Mouse (Mus musculus) stomach, embryonic 14.5 days (tissue): ENCODE data around the gene Fbxo45. TPM values are rescaled to one million over a fixed set of nuclear protein-coding genes. Genes with fewer than 3 reads are reported as not detected.
A peak's percentile ranks its signal among the peaks of the same experiment; 100 is the strongest.

Experiments
- ATAC-seq: fragments of 200-750 bp; cut with Nextera tagmentation; 2 replicates; pipeline ENCODE4 v1.8.0; 2017; ENCODE audit warnings: low read depth, moderate TSS enrichment; ENCODE audit not compliant: insufficient number of reproducible peaks, insufficient read depth, low FRiP score
- H3K27ac ChIP-seq: fragments of 300-500 bp; sonication (generic); 2 replicates; pipeline ENCODE4 v1.5.1; 2014; ENCODE audit warnings: mild to moderate bottlenecking, low read length, moderate library complexity, mixed read lengths
- H3K27me3 ChIP-seq: fragments of 300-500 bp; sonication (generic); 2 replicates; pipeline ENCODE4 v1.6.1; 2014; ENCODE audit warnings: low read length, control low read depth, mixed read lengths; ENCODE audit not compliant: control insufficient read depth, insufficient read depth
- H3K36me3 ChIP-seq: fragments of 300-500 bp; sonication (generic); 2 replicates; pipeline ENCODE4 v1.6.1; 2014; ENCODE audit warnings: mild to moderate bottlenecking, control low read depth, low read length, moderate library complexity, mixed read lengths; ENCODE audit not compliant: control insufficient read depth, insufficient read depth
- H3K4me1 ChIP-seq: fragments of 300-500 bp; sonication (generic); 2 replicates; pipeline ENCODE4 v1.6.1; 2014; ENCODE audit warnings: low read length, control low read depth, mixed read lengths; ENCODE audit not compliant: control insufficient read depth, insufficient read depth
- H3K4me2 ChIP-seq: fragments of 300-500 bp; sonication (generic); replicated peaks from 2 replicates; pipeline ENCODE4 v1.6.1; 2014; ENCODE audit warnings: low read depth, low read length, control low read depth
- H3K4me3 ChIP-seq: fragments of 300-500 bp; sonication (generic); 2 replicates; pipeline ENCODE4 v1.5.1; 2014; ENCODE audit warnings: low read depth, low read length, control low read depth
- H3K9ac ChIP-seq: fragments of 300-500 bp; sonication (generic); replicated peaks from 2 replicates; pipeline ENCODE4 v1.6.1; 2014; ENCODE audit warnings: low read depth, mild to moderate bottlenecking, control low read depth, low read length, moderate library complexity, mixed read lengths
- H3K9me3 ChIP-seq: fragments of 300-500 bp; sonication (generic); 2 replicates; pipeline ENCODE4 v1.6.1; 2016; ENCODE audit warnings: low read depth, low read length, control low read depth; ENCODE audit not compliant: control insufficient read depth
- WGBS: fragments of 180-500 bp; shearing (Covaris S2); extraction: QIAGEN DNeasy Blood & Tissue Kit; methylation state at CpG from one replicate; pipeline ENCODE4 v1.1.7; 2014; 5-methylcytosine and 5-hydroxymethylcytosine counted together
- microRNA counts: library from miRNA; unstranded; fragments of <30 nt; microRNA quantifications from one replicate; lab custom pipeline; 2016
- microRNA-seq: library from miRNA; unstranded; fragments of <30 nt; microRNA quantifications from one replicate; pipeline ENCODE4, GENCODE M21; 2016
- polyA plus RNA-seq: library from polyadenylated mRNA; unstranded; fragments of >200 nt; fragmentation: Nextera tagmentation; extraction: Ambion mirVana; gene quantifications from 2 replicates; pipeline ENCODE4 v1.2.1, GENCODE M21; 2014

The Fbxo45 gene
- polyA plus RNA-seq, 1 experiment from 2014 or later, result 8.9 TPM

DNA sequence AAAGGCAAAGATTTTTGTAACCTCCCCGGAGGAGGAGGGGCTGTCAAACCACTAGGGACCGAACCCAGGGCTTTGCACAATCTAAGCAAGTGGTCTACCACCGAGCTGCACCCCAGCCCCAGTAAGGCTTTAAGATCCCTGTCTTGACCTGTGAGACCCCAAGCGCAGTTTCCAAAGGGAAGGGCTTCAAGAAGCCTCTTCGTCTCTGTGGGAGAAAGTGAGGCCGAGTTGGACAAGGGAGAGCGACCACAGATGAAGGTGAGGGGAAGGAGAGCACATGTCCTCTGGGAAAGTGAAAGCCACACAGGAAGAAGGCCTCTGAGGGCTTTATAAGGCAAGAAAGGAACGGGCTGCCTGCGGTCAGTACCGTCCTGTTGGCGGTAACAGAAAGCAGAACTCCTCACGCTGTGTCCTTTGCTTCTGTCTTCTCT lies 56.9 kb downstream of the Fbxo45 start:
- WGBS, result 61% methylated on average over 12 of the region's 12 CpGs
- H3K27ac ChIP-seq, result no peak overlapping the region
- no peaks in the 10 kb centered on the region for H3K9me3 ChIP-seq
- no peak for ATAC-seq
- no peaks in the 10 kb centered on the region for H3K36me3 ChIP-seq
- no peaks in the 10 kb centered on the region for H3K27me3 ChIP-seq
- no peak overlapping the region for H3K4me2 ChIP-seq
- no peak overlapping the region for H3K9ac ChIP-seq
- no peak overlapping the region for H3K4me3 ChIP-seq
- H3K4me1 ChIP-seq, result no peaks in the 10 kb centered on the region

DNA sequence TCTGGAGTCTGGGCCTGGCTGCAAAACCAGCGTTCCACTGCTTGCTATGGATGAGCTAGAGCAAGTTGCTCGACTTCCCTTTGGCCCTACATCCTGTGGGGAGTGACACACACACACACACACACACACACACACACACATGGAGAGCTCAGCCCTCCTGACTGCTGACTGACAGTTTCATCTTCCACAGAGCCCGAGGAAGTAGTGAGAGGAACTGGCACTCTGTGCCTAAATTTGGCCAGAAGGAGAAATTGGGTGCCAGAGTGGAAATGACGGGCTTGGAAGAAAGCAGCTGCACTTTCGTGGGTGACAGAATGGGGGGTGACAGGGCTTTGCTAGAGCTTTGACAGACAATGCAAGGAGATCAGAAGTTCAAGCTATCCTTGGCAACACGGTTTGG lies 57.8 kb downstream of the Fbxo45 start:
- Histone ChIP-seq H3K4me3 (no peak overlapping the region), H3K9me3 (no peaks in the 10 kb centered on the region), H3K4me2 (no peak overlapping the region), H3K27ac (no peak overlapping the region), H3K9ac (no peak overlapping the region), H3K36me3 (no peaks in the 10 kb centered on the region), H3K4me1 (no peaks in the 10 kb centered on the region), H3K27me3 (no peaks in the 10 kb centered on the region)
- no peak for ATAC-seq
- 59% methylated on average over 6 of the region's 6 CpGs for WGBS

DNA sequence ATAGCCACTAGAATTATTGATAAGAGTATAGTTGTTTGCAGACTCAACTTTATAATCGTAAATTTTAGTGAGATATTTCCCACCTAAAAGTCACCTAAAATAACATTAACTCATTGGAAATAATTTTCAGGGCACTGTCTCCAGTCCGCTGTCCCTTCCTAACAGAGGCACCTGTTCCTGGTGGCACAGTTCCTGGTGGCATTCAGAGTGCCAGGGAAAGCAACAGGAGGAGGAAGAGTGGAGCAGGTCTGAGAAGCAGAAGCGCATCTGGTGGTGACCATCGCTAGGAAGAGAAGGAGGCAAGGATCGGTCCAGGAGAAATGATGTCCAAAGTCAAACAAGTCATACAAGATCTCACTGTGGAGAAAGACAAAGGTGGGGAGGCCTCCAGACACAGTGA lies 60.9 kb downstream of the Fbxo45 start:
- no peak for ATAC-seq
- H3K4me1 ChIP-seq, result no peaks in the 10 kb centered on the region
- 94% methylated on average over 5 of the region's 5 CpGs for WGBS

More for the DNA sequence above, 60.9 kb downstream of the Fbxo45 start:
- H3K9ac ChIP-seq, result no peak overlapping the region
- H3K9me3 ChIP-seq, result no peaks in the 10 kb centered on the region
- H3K27me3 ChIP-seq, result no peaks in the 10 kb centered on the region
- no peak overlapping the region for H3K4me2 ChIP-seq
- H3K36me3 ChIP-seq, result no peaks in the 10 kb centered on the region
- H3K27ac ChIP-seq, result no peak overlapping the region
- H3K4me3 ChIP-seq, result no peak overlapping the region

MicroRNAs within 50 kb of the gene (microRNA counts, 519-probe panel; counts per million panel counts)
- 1,540 counts per million, percentile 8 among the panel's probes with 10 or more counts for microRNA mmu-miR-1946a (lab: Ali Mortazavi, UCI)

Small RNA genes lying within 50 kb of the gene (microRNA-seq; reads per million reads assigned to microRNA genes)
- not detected for gene Mir1946a

Other genes starting within 250 kb of the Fbxo45 start
- 10.8 and 11.5 TPM in 2 replicates for gene Senp5, start 243.9 kb downstream of the Fbxo45 start, polyA plus RNA-seq
- gene Pak2, start 167.8 kb downstream of the Fbxo45 start, polyA plus RNA-seq, result 40.1 and 42.2 TPM in 2 replicates
- 111 and 125 TPM in 2 replicates for gene Pigx, start 147.4 kb downstream of the Fbxo45 start, polyA plus RNA-seq
- gene Cep19, start 147.4 kb downstream of the Fbxo45 start, polyA plus RNA-seq, result 30.0 and 32.3 TPM in 2 replicates
- 16.0 and 17.0 TPM in 2 replicates for gene Nrros, start 81.6 kb downstream of the Fbxo45 start, polyA plus RNA-seq
- gene Bex6, start 67.3 kb downstream of the Fbxo45 start, polyA plus RNA-seq, result 0.35 TPM in 1 of 2 replicates, not detected in the other
- 19.7 and 21.3 TPM in 2 replicates for gene Wdr53, start 69 bp upstream of the Fbxo45 start, polyA plus RNA-seq
- gene Smco1, start 24.3 kb upstream of the Fbxo45 start, polyA plus RNA-seq, result not detected in 2 replicates
- gene Rnf168, start 30.3 kb upstream of the Fbxo45 start, polyA plus RNA-seq, result 28.0 and 28.3 TPM in 2 replicates
- gene Ubxn7, start 85.1 kb upstream of the Fbxo45 start, polyA plus RNA-seq, result 28.4 and 32.4 TPM in 2 replicates
- not detected in 2 replicates for gene Tm4sf19, start 153.3 kb upstream of the Fbxo45 start, polyA plus RNA-seq
- gene Tctex1d2, start 172.5 kb upstream of the Fbxo45 start, polyA plus RNA-seq, result 28.4 and 31.6 TPM in 2 replicates
- 40.3 and 44.3 TPM in 2 replicates for gene Pcyt1a, start 183.8 kb upstream of the Fbxo45 start, polyA plus RNA-seq
- 1.9 and 2.7 TPM in 2 replicates for gene Slc51a, start 240.7 kb upstream of the Fbxo45 start, polyA plus RNA-seq
- gene Zdhhc19, start 249.1 kb upstream of the Fbxo45 start, polyA plus RNA-seq, result not detected in 2 replicates